ENCODE assay signal across 27 mouse cellular contexts in genomic region chr14:25853717-25854452, GRCm38 (mm10). TPM values are rescaled to one million over a fixed set of nuclear protein-coding genes. Genes with fewer than 3 reads are reported as not detected.
DNase-seq lines count a peak whose midpoint lies in the region; TF ChIP-seq lines count a peak whose summit lies in the region.
"Had no signal": no experiment of that assay in that cellular context is flagged by ENCODE, and none has a peak within 500 bp of the region (broad histone marks: within the 10 kb centered on the region; RNA-seq: fewer than 3 reads in every experiment).

No protein-coding gene starts in this region.

- DNase-seq in gastrocnemius, postnatal 14 days = peak; percentile 7
- DNase-seq in gastrocnemius, postnatal 25 days = no peak
- DNase-seq in kidney, adult 2 months = peak; percentile 57
- no peak for DNase-seq in kidney, adult 8-10 months
- DNase-seq in thymus, postnatal 4 days = peak; percentile 6
- DNase-seq in thymus, postnatal 14 days = no peak
- DNase-seq in embryo, embryonic 11 days = no peak
- no peak for DNase-seq in cerebellum, postnatal 10 days
- DNase-seq: adrenal gland, postnatal 25 days; cerebellum, adult 11 months; cerebellum, adult 9-11 months; forebrain, postnatal 0 days; kidney, adult 18-20 months; kidney, postnatal 14 days; liver, embryonic 13.5 days; lung, embryonic 14.5 days; right cerebral cortex, postnatal 25 days; spleen, adult 18-20 months; thymus, adult 18-20 months had no signal

- TF ChIP-seq POLR2A in kidney, adult 2 months (IDR thresholded peaks at IDR 0.05; ENCODE audit: low read depth, low read length) = no peak

- peaks cover 51% of the 10 kb centered on the region for H3K4me1 ChIP-seq in kidney, adult 2 months (ENCODE audit: control insufficient read depth, insufficient read depth, low read length)
- H3K4me1 ChIP-seq: hindbrain, embryonic 13.5 days; midbrain, embryonic 15.5 days; neural tube, embryonic 12.5 days had no signal

- intact Hi-C loops in gastrocnemius, postnatal 14 days (cut with DNase I; ENCODE audit: low total_unique reads) = no loop called here

- no peak overlapping the region for H3K4me3 ChIP-seq in kidney, adult 2 months (ENCODE audit: insufficient read depth, low read depth, low read length)
- H3K4me3 ChIP-seq: embryonic facial prominence, embryonic 12.5 days; hindbrain, embryonic 13.5 days; limb, embryonic 13.5 days; liver, embryonic 13.5 days; midbrain, embryonic 15.5 days; neural tube, embryonic 12.5 days had no signal

- no peaks in the 10 kb centered on the region for H3K27me3 ChIP-seq in kidney, adult 2 months (replicated peaks; ENCODE audit: control insufficient read depth, insufficient read depth, low read length)
- H3K27me3 ChIP-seq: embryonic facial prominence, embryonic 12.5 days; hindbrain, embryonic 13.5 days; limb, embryonic 13.5 days; liver, embryonic 13.5 days; midbrain, embryonic 15.5 days; neural tube, embryonic 12.5 days had no signal

- no peak for TF ChIP-seq CTCF in kidney, adult 2 months (conservative IDR thresholded peaks at IDR 0.05; ENCODE audit: insufficient read depth, insufficient read length, low read depth, low read length)

- no peak overlapping the region for H3K27ac ChIP-seq in kidney, adult 2 months (ENCODE audit: insufficient read depth, low read depth, low read length)
- H3K27ac ChIP-seq: embryonic facial prominence, embryonic 12.5 days; hindbrain, embryonic 13.5 days; limb, embryonic 13.5 days; liver, embryonic 13.5 days; midbrain, embryonic 15.5 days; neural tube, embryonic 12.5 days had no signal

- no peaks in the 10 kb centered on the region for H3K36me3 ChIP-seq in kidney, adult 2 months (ENCODE audit: control insufficient read depth, insufficient read depth, low read length)
- H3K36me3 ChIP-seq: embryonic facial prominence, embryonic 12.5 days; hindbrain, embryonic 13.5 days; limb, embryonic 13.5 days; liver, embryonic 13.5 days; midbrain, embryonic 15.5 days; neural tube, embryonic 12.5 days had no signal

- 68% methylated on average over 16 of the region's 16 CpGs for WGBS in kidney, adult 2 months

RNA-seq across cellular contexts. Expression of gene Anxa11, which starts 11.9 kb away (rescaled TPM):
- 10 to 100 TPM; 83.7 to 85.1 TPM for total RNA-seq in gastrocnemius, postnatal 14 days (2021)
- total RNA-seq in gastrocnemius, postnatal 25 days (2021) = 10 to 100 TPM; 79.2 to 96.7 TPM
- 105 and 116 TPM in 2 replicates for polyA plus RNA-seq in kidney, adult 2 months (2012; rRNA removed)

RNA-seq across cellular contexts. Expression of gene Plac9a, which starts 49.0 kb away (rescaled TPM):
- 1 to 10 TPM; 2.9 to 3.6 TPM for total RNA-seq in gastrocnemius, postnatal 14 days (2021)
- total RNA-seq in gastrocnemius, postnatal 25 days (2021) = 1 to 10 TPM; 1.8 to 2.7 TPM
- polyA plus RNA-seq in kidney, adult 2 months (2012; rRNA removed) = 3.2 and 4.6 TPM in 2 replicates
- total RNA-seq: forebrain, postnatal 0 days; layer of hippocampus, adult 8-10 months; left cerebral cortex, postnatal 25 days had no signal
- polyA plus RNA-seq: forebrain, embryonic 11.5 days; forebrain, postnatal 0 days; hindbrain, embryonic 13.5 days; limb, embryonic 13.5 days; neural tube, embryonic 12.5 days had no signal

Comparison
In these comparisons a context has a peak if more than half of its experiments do, and no peak if none do; other contexts are left out.
1. DNase-seq: peak in gastrocnemius, postnatal 14 days (single experiment), kidney, adult 2 months (single experiment) and thymus, postnatal 4 days (single experiment); none in gastrocnemius, postnatal 25 days (single experiment), kidney, adult 8-10 months (0 of 2), thymus, postnatal 14 days (single experiment), embryo, embryonic 11 days (single experiment) and cerebellum, postnatal 10 days (0 of 2).